14 mouse cellular contexts compared by ENCODE assay signal in genomic region chr11:60423006-60423405, GRCm38 (mm10). TPM values are rescaled to one million over a fixed set of nuclear protein-coding genes. Genes with fewer than 3 reads are reported as not detected.
DNase-seq lines count a peak whose midpoint lies in the region.
"Had no signal": no experiment of that assay in that cellular context is flagged by ENCODE, and none has a peak within 500 bp of the region (broad histone marks: within the 10 kb centered on the region; RNA-seq: fewer than 3 reads in every experiment).

No protein-coding gene starts in this region.

- DNase-seq in ES-CJ7 (ENCODE audit: low read depth, low spot score) (peak; percentile 83), R1 (ENCODE audit: low read depth, low spot score) (peak; percentile 90)
- no peak for DNase-seq in frontal cortex, postnatal 36 days (ENCODE audit: low spot score in 2 of 2)
- no peak for DNase-seq in thymus, postnatal 10 days (ENCODE audit: low spot score in 2 of 2)
- DNase-seq in gastrocnemius, postnatal 4 days (ENCODE audit: low spot score in 2 of 2) = no peak
- DNase-seq: adrenal gland, adult 8-10 months; adrenal gland, postnatal 14 days; adrenal gland, postnatal 36 days; cerebellum, adult 11-12 months; cerebellum, adult 2 months; cerebellum, adult 9-10 months; cerebellum, postnatal 10 days; cerebellum, postnatal 25 days; forebrain, postnatal 0 days had no signal

RNA-seq across cellular contexts. Expression of gene Atpaf2, which starts 4.7 kb away (rescaled TPM):
- total RNA-seq in gastrocnemius, postnatal 4 days (2021) = 10 to 100 TPM; 29.3 to 31.7 TPM

RNA-seq across cellular contexts. Expression of gene Gid4, which starts 6.1 kb away (rescaled TPM):
- total RNA-seq in gastrocnemius, postnatal 4 days (2021) = 10 to 100 TPM; 21.0 to 23.6 TPM

RNA-seq across cellular contexts. Expression of gene Drg2, which starts 31.4 kb away (rescaled TPM):
- total RNA-seq in gastrocnemius, postnatal 4 days (2021) = 10 to 100 TPM; 43.6 to 44.5 TPM

RNA-seq across cellular contexts. Expression of gene Myo15, which starts 46.1 kb away (rescaled TPM):
- under 1 TPM; 0.05 to 0.18 TPM for total RNA-seq in gastrocnemius, postnatal 4 days (2021)

Comparison
In these comparisons a context has a peak if more than half of its experiments do, and no peak if none do; other contexts are left out.
1. DNase-seq: peak in ES-CJ7 (single experiment) and R1 (single experiment); none in frontal cortex, postnatal 36 days (0 of 2), thymus, postnatal 10 days (0 of 2) and gastrocnemius, postnatal 4 days (0 of 2).